Mouse (Mus musculus): ENCODE data around the gene Spag6.

Gene Spag6

GRCm38 (mm10) chr2:18693871-18694610 is at the start of gene Spag6:
Gene Spag6, plus strand, starts transcription at chr2:18694032.
- peak; percentile 30 to 36 for DNase-seq (ENCODE audit: low spot score in 2 of 2)

- DNase-seq (ENCODE audit: low spot score in 2 of 2) = no peak
These were observed 45.3 kb upstream of the Spag6 start for GRCm38 (mm10) chr2:18648563-18648962.

- no peak for DNase-seq (ENCODE audit: low spot score in 2 of 2)
These were observed 39.0 kb upstream of the Spag6 start for GRCm38 (mm10) chr2:18654821-18655220.

- no peak for DNase-seq (ENCODE audit: low spot score in 2 of 2)
These were observed 29.8 kb upstream of the Spag6 start for GRCm38 (mm10) chr2:18664003-18664402.

- DNase-seq (ENCODE audit: low spot score in 2 of 2) = no peak
These were observed 22.8 kb upstream of the Spag6 start for GRCm38 (mm10) chr2:18671041-18671440.

- DNase-seq (ENCODE audit: low spot score in 2 of 2) = peak; percentile 86 to 93
These were observed 21.6 kb upstream of the Spag6 start, which contains the start of gene Commd3 for GRCm38 (mm10) chr2:18672133-18672765. Gene Commd3, plus strand, starts transcription at chr2:18672384.

GRCm38 (mm10) chr2:18672766-18673164 is 21.1 kb upstream of the Spag6 start:
- no peak for DNase-seq (ENCODE audit: low spot score in 2 of 2)

GRCm38 (mm10) chr2:18673766-18674165 is 20.1 kb upstream of the Spag6 start:
- DNase-seq (ENCODE audit: low spot score in 2 of 2) = no peak

GRCm38 (mm10) chr2:18674193-18674902 is 19.5 kb upstream of the Spag6 start:
- no peak for DNase-seq (ENCODE audit: low spot score in 2 of 2)

GRCm38 (mm10) chr2:18675681-18676456 is 18.0 kb upstream of the Spag6 start:
- DNase-seq (ENCODE audit: low spot score in 2 of 2) = no peak

GRCm38 (mm10) chr2:18676457-18676935 is 17.3 kb upstream of the Spag6 start:
- peak; percentile 48 to 63 for DNase-seq (ENCODE audit: low spot score in 2 of 2)

- peak; percentile 39 to 42 for DNase-seq (ENCODE audit: low spot score in 2 of 2)
These were observed 16.8 kb upstream of the Spag6 start, which contains the start of gene Bmi1 for GRCm38 (mm10) chr2:18676936-18677491. Gene Bmi1, plus strand, starts transcription at chr2:18677018.

- peak; percentile 28 to 47 for DNase-seq (ENCODE audit: low spot score in 2 of 2)
These were observed 16.0 kb upstream of the Spag6 start for GRCm38 (mm10) chr2:18677631-18678471.

GRCm38 (mm10) chr2:18679701-18680100 is 14.1 kb upstream of the Spag6 start:
- DNase-seq (ENCODE audit: low spot score in 2 of 2) = no peak

- DNase-seq (ENCODE audit: low spot score in 2 of 2) = no peak
These were observed 13.3 kb upstream of the Spag6 start for GRCm38 (mm10) chr2:18680501-18680900.

GRCm38 (mm10) chr2:18680961-18681360 is 12.9 kb upstream of the Spag6 start:
- peak; percentile 31 to 41 for DNase-seq (ENCODE audit: low spot score in 2 of 2)

GRCm38 (mm10) chr2:18684062-18684461 is 9.8 kb upstream of the Spag6 start:
- no peak for DNase-seq (ENCODE audit: low spot score in 2 of 2)

- DNase-seq (ENCODE audit: low spot score in 2 of 2) = no peak
These were observed 7.4 kb upstream of the Spag6 start for GRCm38 (mm10) chr2:18686386-18686785.

GRCm38 (mm10) chr2:18686826-18687519 is 6.9 kb upstream of the Spag6 start:
- DNase-seq (ENCODE audit: low spot score in 2 of 2) = no peak
